Mouse (Mus musculus) neural tube, embryonic 12.5 days (tissue): ENCODE data around the gene Adcy1. TPM values are rescaled to one million over a fixed set of nuclear protein-coding genes. Genes with fewer than 3 reads are reported as not detected.

Experiments used
- ATAC-seq: fragments of 200-750 bp; cut with Nextera tagmentation; 2 replicates; pipeline ENCODE4 v1.8.0; 2017; ENCODE audit warnings: low read depth, mild to moderate bottlenecking, moderate TSS enrichment, moderate library complexity; ENCODE audit not compliant: low FRiP score
- H3K27ac ChIP-seq: fragments of 300-500 bp; sonication (generic); 2 replicates; pipeline ENCODE4 v1.5.1; 2016
- H3K27me3 ChIP-seq: fragments of 300-500 bp; sonication (generic); replicated peaks from 2 replicates; pipeline ENCODE4 v1.6.1; 2016; ENCODE audit warnings: mild to moderate bottlenecking
- H3K36me3 ChIP-seq: fragments of 300-500 bp; sonication (generic); 2 replicates; pipeline ENCODE4 v1.6.1; 2016; ENCODE audit warnings: mild to moderate bottlenecking
- H3K4me1 ChIP-seq: fragments of 300-500 bp; sonication (generic); 2 replicates; pipeline ENCODE4 v1.6.1; 2016
- H3K4me2 ChIP-seq: fragments of 300-500 bp; sonication (generic); replicated peaks from 2 replicates; pipeline ENCODE4 v1.6.1; 2016; ENCODE audit warnings: mild to moderate bottlenecking
- H3K4me3 ChIP-seq: fragments of 300-500 bp; sonication (generic); 2 replicates; pipeline ENCODE4 v1.5.1; 2016
- H3K9ac ChIP-seq: fragments of 300-500 bp; sonication (generic); 2 replicates; pipeline ENCODE4 v1.6.1; 2016; ENCODE audit warnings: mild to moderate bottlenecking
- H3K9me3 ChIP-seq: fragments of 300-500 bp; sonication (generic); 2 replicates; pipeline ENCODE4 v1.6.1; 2016; ENCODE audit warnings: mild to moderate bottlenecking
- WGBS: fragments of 180-500 bp; shearing (Covaris S2); methylation state at CpG from one replicate; pipeline ENCODE4 v1.1.7; 2016; 5-methylcytosine and 5-hydroxymethylcytosine counted together
- polyA plus RNA-seq: library from polyadenylated mRNA; unstranded; fragments of >200 nt; fragmentation: Nextera tagmentation; extraction: Ambion mirVana; gene quantifications from 2 replicates; pipeline ENCODE4 v1.2.1, GENCODE M21; 2016

The Adcy1 gene
- polyA plus RNA-seq, 1 experiment from 2014 or later: 2.6 TPM

DNA sequence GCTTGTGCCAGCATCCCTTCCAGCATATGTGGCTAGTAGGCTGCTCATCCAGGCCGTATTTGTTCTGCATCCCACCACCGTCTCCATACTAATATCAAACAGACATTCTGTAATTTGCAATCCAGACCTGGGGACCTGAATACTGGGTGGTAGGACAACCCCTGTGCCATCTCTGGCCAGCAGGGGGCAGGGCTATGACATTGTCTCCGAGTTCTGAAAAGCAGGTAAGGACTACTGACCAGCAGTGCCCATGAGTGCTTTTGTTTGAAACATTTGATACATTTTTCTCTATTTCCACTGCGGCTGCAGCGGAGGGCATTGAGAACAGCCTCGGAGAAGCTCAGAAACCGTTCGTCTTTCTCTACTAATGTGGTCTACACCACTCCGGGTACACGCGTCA is 81.1 kb downstream of the Adcy1 start:
- 91% methylated on average over 11 of the region's 11 CpGs for WGBS
- no peaks in the 10 kb centered on the region for H3K36me3 ChIP-seq
- no peaks in the 10 kb centered on the region for H3K4me1 ChIP-seq
- H3K9ac ChIP-seq: no peak overlapping the region
- H3K27me3 ChIP-seq: no peaks in the 10 kb centered on the region
- H3K9me3 ChIP-seq: no peaks in the 10 kb centered on the region
- no peak for ATAC-seq
- H3K4me2 ChIP-seq: no peak overlapping the region
- no peak overlapping the region for H3K4me3 ChIP-seq
- no peak overlapping the region for H3K27ac ChIP-seq

DNA sequence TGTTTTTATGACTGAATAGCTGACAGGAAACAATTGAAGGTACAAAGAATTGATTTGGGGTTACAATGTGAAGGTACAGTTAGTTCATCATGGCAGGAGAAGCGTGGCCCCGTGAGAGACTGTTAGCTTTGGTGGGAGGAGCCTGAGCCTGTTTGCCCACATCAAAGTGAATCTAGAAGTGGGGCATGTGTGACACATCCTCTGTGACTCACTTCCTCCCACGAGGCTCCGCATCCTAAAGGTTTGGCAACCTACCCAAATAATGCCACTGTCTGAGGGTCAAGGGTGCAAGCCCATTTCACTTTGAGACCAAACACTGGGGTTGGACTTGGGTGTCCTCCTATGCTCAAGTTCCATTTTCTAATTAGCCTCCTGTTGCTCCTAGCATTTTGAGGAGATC is 81.9 kb downstream of the Adcy1 start:
- Histone ChIP-seq H3K27me3 (no peaks in the 10 kb centered on the region), H3K4me1 (no peaks in the 10 kb centered on the region), H3K4me3 (no peak overlapping the region), H3K4me2 (no peak overlapping the region), H3K9me3 (no peaks in the 10 kb centered on the region), H3K27ac (no peak overlapping the region), H3K36me3 (no peaks in the 10 kb centered on the region), H3K9ac (no peak overlapping the region)
- 71% methylated on average over 4 of the region's 4 CpGs for WGBS
- ATAC-seq: no peak

DNA sequence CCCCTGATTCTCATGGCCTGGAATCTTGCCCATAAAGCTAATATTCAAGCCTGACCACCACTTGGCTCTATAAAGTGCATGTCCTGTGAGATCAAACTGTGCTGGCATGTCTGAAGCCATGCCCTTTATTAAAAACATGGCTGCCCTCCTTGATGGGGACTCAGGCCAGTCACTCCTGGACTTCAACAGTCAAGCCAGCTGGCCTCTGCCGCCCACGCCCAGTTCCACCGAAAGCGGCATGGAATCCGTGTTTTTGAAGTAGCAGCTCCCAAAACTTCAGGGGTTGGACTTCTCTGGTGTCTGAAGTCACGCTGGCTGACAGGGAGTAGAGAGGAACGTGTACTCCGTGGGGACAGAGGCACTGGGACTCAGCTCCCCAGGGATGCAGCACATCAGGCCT is 84.2 kb downstream of the Adcy1 start:
- H3K4me1 ChIP-seq: no peaks in the 10 kb centered on the region
- ATAC-seq: no peak
- no peaks in the 10 kb centered on the region for H3K9me3 ChIP-seq
- 91% methylated on average over 8 of the region's 8 CpGs for WGBS
- H3K27ac ChIP-seq: no peak overlapping the region
- no peak overlapping the region for H3K4me2 ChIP-seq
- no peak overlapping the region for H3K4me3 ChIP-seq
- H3K36me3 ChIP-seq: no peaks in the 10 kb centered on the region; the same call in 1 of the 2 replicates
- H3K9ac ChIP-seq: no peak overlapping the region
- no peaks in the 10 kb centered on the region for H3K27me3 ChIP-seq

DNA sequence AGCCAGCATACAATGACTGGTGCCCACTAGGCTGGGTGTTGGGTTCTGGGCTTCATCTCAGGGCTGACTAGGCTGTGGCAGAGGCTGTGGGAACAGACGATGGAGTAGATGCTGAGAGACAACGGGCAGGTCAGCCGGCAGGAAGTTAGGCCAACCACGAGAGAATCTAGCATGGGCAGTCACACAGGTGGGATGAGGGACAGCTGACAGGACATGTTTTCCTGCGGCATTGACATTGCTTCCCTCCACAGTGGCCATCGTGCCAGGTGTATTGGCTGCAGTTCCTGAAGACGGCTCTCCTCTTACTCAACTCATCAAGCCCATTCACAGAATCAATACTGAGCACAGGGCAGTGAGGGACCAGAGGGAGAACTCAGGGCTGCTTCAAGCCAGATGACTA is 84.7 kb downstream of the Adcy1 start:
- no peaks in the 10 kb centered on the region for H3K9me3 ChIP-seq

DNA sequence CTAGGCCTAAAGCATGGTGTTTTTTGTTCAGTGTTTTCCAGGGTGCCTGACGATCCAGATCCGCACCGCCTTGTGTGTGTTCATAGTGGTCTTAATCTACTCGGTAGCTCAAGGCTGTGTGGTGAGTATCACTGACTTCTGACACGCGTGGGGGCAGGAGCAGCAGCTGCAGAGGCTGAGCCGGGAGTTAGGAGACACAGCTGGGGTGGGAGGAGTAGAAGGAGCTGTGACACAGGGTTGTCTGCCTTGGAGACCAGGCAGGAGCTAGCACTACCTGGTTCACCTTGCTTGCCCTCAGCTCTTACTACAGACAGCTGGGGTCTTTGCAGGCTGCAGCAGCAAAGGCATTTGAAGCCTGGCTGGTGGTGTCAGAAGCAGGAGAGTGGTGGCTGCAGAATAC is 86.2 kb downstream of the Adcy1 start:
- no peaks in the 10 kb centered on the region; the same call in 1 of the 2 replicates for H3K36me3 ChIP-seq
- no peak overlapping the region for H3K4me2 ChIP-seq
- H3K27ac ChIP-seq: no peak overlapping the region
- H3K9me3 ChIP-seq: no peaks in the 10 kb centered on the region
- H3K4me3 ChIP-seq: no peak overlapping the region
- H3K9ac ChIP-seq: no peak overlapping the region
- H3K4me1 ChIP-seq: no peaks in the 10 kb centered on the region
- no peaks in the 10 kb centered on the region for H3K27me3 ChIP-seq
- no peak for ATAC-seq
- WGBS: 80% methylated on average over 7 of the region's 7 CpGs

More for the DNA sequence above, 84.7 kb downstream of the Adcy1 start:
- Histone ChIP-seq H3K36me3 (no peaks in the 10 kb centered on the region; the same call in 1 of the 2 replicates), H3K9ac (no peak overlapping the region), H3K27ac (no peak overlapping the region), H3K4me1 (no peaks in the 10 kb centered on the region), H3K4me3 (no peak overlapping the region), H3K4me2 (no peak overlapping the region), H3K27me3 (no peaks in the 10 kb centered on the region)
- 89% methylated on average over 7 of the region's 7 CpGs for WGBS
- no peak for ATAC-seq

DNA sequence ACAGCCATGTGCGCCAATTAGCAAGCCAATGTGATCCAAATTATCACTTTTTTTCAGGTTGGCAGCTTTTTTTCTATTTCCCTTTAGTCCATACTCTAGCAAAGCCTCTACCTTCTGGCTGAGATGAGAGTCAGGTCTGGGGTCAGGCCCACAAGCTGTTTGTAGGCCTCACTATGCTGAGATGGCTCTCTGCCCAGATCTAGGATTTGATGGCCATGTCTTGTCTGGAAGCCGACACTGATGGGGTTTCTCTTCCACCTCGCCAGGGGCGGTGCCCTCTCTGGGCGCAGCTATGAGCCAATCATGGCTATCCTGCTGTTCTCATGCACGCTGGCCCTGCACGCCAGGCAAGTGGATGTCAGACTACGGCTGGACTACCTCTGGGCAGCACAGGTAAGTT is 87.2 kb downstream of the Adcy1 start:
- Histone ChIP-seq H3K4me1 (no peaks in the 10 kb centered on the region), H3K36me3 (no peaks in the 10 kb centered on the region; the same call in 1 of the 2 replicates), H3K27me3 (no peaks in the 10 kb centered on the region), H3K4me2 (no peak overlapping the region), H3K27ac (no peak overlapping the region), H3K9me3 (no peaks in the 10 kb centered on the region), H3K4me3 (no peak overlapping the region), H3K9ac (no peak overlapping the region)
- ATAC-seq: no peak
- WGBS: 91% methylated on average over 8 of the region's 8 CpGs

DNA sequence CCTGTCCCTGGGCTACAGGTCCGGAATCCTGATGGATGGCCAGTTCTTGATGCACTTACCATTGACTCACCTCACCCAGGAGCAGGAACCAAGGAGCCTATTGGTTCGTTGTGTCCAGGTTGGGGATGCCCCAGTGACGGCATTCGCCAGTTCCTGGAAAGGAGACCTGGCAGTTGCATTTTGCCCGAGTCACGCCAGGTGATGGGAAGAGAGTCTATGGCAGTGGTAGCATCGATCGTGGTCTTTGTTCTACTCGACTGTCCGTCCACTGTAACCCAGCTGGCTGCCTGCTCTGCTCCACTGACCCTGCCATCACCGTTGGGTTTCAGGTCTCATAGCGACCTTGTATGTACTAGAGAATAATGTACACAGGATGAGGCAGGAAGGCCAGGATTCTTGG is 89.1 kb downstream of the Adcy1 start:
- Histone ChIP-seq H3K4me2 (no peak overlapping the region), H3K9me3 (no peaks in the 10 kb centered on the region), H3K36me3 (no peaks in the 10 kb centered on the region; the same call in 1 of the 2 replicates), H3K27me3 (no peaks in the 10 kb centered on the region), H3K9ac (no peak overlapping the region), H3K4me3 (no peak overlapping the region), H3K4me1 (no peaks in the 10 kb centered on the region), H3K27ac (no peak overlapping the region)
- WGBS: 95% methylated on average over 12 of the region's 12 CpGs
- ATAC-seq: no peak

DNA sequence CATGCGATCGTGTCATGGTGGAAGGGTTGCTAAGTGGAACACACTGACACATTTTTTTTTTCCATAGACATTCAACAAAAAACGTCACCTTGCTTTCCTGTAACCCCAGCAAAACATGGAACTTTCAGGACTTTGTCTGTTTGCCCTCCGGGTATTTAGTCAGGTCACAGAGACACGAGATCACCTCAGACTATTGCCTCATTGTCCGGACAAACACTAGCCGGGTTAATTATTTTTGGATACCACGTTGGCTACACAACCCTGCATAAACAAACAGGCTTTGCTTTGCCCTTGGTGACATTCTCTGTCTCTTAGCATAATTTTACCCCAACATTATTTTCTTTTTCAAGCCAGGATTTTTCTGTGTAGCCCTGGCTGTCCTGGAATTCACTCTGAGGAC is 89.8 kb downstream of the Adcy1 start:
- ATAC-seq: no peak
- no peak overlapping the region for H3K4me3 ChIP-seq
- H3K9me3 ChIP-seq: no peaks in the 10 kb centered on the region
- WGBS: 86% methylated on average over 8 of the region's 8 CpGs
- no peak overlapping the region for H3K27ac ChIP-seq
- H3K4me2 ChIP-seq: no peak overlapping the region
- no peaks in the 10 kb centered on the region; the same call in 1 of the 2 replicates for H3K36me3 ChIP-seq
- no peak overlapping the region for H3K9ac ChIP-seq
- no peaks in the 10 kb centered on the region for H3K27me3 ChIP-seq
- no peaks in the 10 kb centered on the region for H3K4me1 ChIP-seq

DNA sequence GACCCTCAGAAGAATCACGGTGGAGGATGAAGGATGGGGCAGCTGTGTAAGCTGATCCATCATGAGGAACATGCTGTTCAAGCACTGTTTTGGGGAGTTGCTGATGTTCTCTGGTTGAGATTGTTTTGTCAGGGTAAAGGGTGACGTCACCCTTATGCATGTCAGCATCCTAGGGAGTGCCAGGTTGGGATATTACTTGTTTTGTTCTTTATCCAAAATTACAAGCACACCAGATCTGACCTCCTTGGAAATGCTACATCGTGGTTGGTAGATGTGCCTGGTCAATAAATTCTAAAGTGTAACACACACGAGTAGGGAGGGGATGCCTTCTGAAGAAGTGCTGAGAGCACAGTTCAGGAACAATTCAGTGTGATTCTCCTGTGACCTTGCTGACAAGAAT is 93.1 kb downstream of the Adcy1 start:
- no peak overlapping the region for H3K4me2 ChIP-seq

DNA sequence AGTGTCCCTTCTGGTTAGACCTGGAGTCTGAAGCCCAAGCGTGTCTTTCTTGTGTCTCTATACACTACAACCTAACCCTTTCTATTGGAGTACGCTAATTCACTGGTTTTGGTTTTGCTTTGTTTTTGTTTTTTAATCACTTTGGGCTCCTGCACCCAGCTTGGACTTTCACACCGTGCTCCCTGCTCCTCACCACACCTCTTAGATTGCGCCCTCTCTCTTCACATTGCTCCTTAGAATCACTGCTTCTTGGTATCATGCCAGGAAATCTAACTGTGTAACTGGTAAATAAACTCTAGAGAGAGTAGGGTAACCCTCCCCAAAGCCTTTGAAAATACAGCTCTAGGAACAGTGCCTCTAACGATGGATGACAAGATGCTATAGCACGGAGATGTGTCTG is 94.9 kb downstream of the Adcy1 start:
- H3K4me2 ChIP-seq: no peak overlapping the region
- 91% methylated on average over 6 of the region's 6 CpGs for WGBS
- no peaks in the 10 kb centered on the region for H3K9me3 ChIP-seq

More for the DNA sequence above, 93.1 kb downstream of the Adcy1 start:
- no peaks in the 10 kb centered on the region for H3K9me3 ChIP-seq
- H3K4me1 ChIP-seq: no peaks in the 10 kb centered on the region
- WGBS: 75% methylated on average over 4 of the region's 4 CpGs
- no peak overlapping the region for H3K9ac ChIP-seq
- H3K27me3 ChIP-seq: no peaks in the 10 kb centered on the region
- H3K27ac ChIP-seq: no peak overlapping the region
- ATAC-seq: no peak
- no peaks in the 10 kb centered on the region; the same call in 1 of the 2 replicates for H3K36me3 ChIP-seq
- H3K4me3 ChIP-seq: no peak overlapping the region

DNA sequence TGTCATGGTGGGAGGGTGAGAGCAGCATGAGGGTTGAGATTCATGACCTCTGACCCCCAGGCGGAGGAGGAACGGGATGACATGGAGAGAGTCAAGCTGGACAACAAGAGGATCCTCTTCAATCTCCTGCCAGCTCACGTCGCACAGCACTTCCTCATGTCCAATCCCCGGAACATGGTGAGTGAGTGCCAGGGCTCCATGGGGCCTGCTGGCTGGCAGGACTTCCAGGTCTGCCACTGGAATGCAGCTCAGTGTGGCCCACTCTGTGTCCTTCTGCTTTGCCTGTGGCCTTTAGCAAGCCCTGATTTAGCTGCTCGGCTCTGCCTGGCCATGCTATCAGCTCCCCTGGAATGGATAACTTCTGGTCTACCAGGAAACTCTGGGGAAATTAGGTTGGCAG is 96.9 kb downstream of the Adcy1 start:
- Histone ChIP-seq H3K27me3 (no peaks in the 10 kb centered on the region), H3K9ac (no peak overlapping the region), H3K36me3 (no peaks in the 10 kb centered on the region), H3K4me1 (0 out of 2 replicates have a peak, but pooled peaks cover 3% of the 10 kb centered on the region), H3K9me3 (no peaks in the 10 kb centered on the region), H3K4me2 (no peak overlapping the region), H3K4me3 (no peak overlapping the region), H3K27ac (no peak overlapping the region)
- ATAC-seq: no peak
- 86% methylated on average over 6 of the region's 6 CpGs for WGBS

More for the DNA sequence above, 94.9 kb downstream of the Adcy1 start:
- Histone ChIP-seq H3K27ac (no peak overlapping the region), H3K4me1 (no peaks in the 10 kb centered on the region), H3K36me3 (no peaks in the 10 kb centered on the region), H3K27me3 (no peaks in the 10 kb centered on the region), H3K9ac (no peak overlapping the region), H3K4me3 (no peak overlapping the region)
- no peak for ATAC-seq

DNA sequence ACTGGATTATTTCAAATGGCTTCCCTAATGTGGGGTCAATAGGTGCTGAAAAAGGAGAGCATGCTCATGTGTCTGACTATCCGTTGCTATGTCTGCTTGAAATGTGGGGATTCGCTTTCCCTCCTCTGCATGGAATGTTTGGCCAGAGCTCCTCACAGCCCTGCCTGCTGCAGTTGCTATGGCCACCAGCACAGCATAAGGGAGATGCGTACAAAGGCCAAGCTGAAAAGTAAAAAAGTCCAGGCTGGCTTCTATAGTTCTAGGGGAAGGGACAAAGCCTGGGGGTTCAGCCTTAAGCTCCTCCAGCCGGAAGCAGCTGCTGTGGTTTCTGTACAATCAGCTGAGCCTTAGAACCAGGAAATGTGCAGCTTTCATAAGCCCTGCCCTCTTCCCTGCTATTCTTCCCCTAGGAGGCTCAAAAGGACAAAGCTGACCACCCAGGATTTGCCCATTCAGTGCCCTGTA is 97.4 kb downstream of the Adcy1 start:
- ATAC-seq: no peak
- Histone ChIP-seq H3K27me3 (no peaks in the 10 kb centered on the region), H3K4me1 (0 out of 2 replicates have a peak, but pooled peaks cover 3% of the 10 kb centered on the region), H3K4me3 (no peak overlapping the region), H3K9me3 (no peaks in the 10 kb centered on the region), H3K27ac (no peak overlapping the region), H3K9ac (no peak overlapping the region), H3K4me2 (no peak overlapping the region), H3K36me3 (no peaks in the 10 kb centered on the region)
- WGBS: 62% methylated on average over 4 of the region's 4 CpGs

DNA sequence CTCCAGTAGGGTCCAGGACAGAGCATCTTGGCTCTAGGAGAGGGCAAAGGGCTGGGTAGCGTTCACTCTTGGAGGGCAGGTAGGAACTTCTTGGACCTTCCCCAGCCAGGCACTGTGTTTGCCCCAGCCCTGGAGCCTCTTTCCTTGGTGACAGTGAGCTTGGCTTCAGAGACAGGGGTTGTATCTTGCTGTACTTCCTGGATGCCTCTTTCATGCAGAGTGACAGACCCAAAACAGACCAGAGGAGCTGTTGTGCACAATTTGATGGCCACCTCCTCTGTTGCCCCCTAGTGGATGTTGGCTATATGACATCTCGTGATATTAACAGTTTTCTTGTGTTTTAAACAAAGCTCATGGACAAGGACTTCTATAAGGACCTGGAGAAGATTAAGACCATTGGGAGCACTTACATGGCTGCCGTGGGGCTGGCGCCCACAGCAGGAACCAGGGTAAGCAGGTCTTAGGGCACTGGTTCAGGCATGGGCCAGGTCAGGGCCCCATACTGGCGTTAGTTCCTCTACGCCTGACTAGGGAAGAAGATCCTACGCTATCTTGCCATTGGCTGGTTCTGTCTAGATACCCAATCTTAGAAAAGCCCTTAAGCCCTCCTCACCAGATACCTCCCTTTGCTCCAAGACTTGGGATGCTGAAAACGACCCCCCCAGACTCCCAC is 98.3 kb downstream of the Adcy1 start:
- WGBS: 85% methylated on average over 8 of the region's 8 CpGs
- H3K9ac ChIP-seq: no peak overlapping the region
- H3K27ac ChIP-seq: no peak overlapping the region
- no peaks in the 10 kb centered on the region for H3K27me3 ChIP-seq
- no peak; the same call in 1 of the 2 replicates for ATAC-seq
- H3K9me3 ChIP-seq: no peaks in the 10 kb centered on the region
- no peak overlapping the region for H3K4me2 ChIP-seq
- no peak overlapping the region for H3K4me3 ChIP-seq
- 0 out of 2 replicates have a peak, but pooled peaks cover 3% of the 10 kb centered on the region for H3K4me1 ChIP-seq
- no peaks in the 10 kb centered on the region for H3K36me3 ChIP-seq
